Mouse (Mus musculus): ENCODE data around the gene Il31ra.

Gene Il31ra

GRCm38 (mm10) chr13:112560554-112561138, 33.5 kb downstream of the Il31ra start:
- no peak for DNase-seq (ENCODE audit: low spot score)

- no peak for DNase-seq (ENCODE audit: low spot score)
These were observed 37.7 kb downstream of the Il31ra start for GRCm38 (mm10) chr13:112556501-112556900.

DNA sequence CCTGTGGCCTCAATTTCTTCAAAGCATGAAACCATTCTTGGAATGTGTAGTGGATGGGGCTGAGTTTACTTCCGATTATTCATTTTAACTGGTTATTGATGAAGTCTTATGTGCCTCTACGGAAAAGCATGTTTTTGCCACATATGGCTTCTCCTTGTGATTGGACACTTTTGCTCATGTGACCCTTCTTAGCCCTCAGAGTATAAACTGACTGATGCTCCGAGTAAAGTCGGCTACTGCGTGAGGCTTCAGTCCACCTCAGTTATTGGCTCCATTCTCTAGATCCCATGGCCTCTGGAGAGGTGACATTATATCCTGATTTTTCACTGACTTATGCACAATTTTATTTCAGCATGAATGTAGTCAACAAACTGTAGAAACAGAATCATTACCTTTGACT, 40.9 kb downstream of the Il31ra start:
- no peak for DNase-seq (ENCODE audit: low spot score)

- no peak for DNase-seq (ENCODE audit: low spot score)
These were observed 42.3 kb downstream of the Il31ra start for GRCm38 (mm10) chr13:112551641-112552548.

GRCm38 (mm10) chr13:112541223-112541975, 52.8 kb downstream of the Il31ra start:
- no peak for DNase-seq (ENCODE audit: low spot score)

DNA sequence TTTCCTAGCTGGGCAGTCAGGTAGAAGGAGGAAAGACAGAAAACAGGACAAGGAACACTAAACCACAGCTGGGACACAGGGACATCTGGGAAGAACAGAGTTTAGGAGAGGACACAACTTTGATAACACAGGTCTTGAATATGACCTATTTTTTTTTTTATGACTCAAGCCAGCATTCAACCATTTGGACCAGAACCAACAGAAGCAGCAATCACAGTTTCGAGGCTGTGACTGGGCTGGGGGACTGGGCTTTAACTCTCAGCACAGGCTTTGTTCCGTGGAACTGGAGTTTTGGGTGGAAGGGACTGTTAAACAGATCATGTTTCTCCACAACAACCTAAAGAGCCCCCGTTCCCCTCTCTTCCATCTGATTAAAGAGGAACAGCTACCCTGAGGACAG, 53.5 kb downstream of the Il31ra start:
- no peak for DNase-seq (ENCODE audit: low spot score)

- DNase-seq (ENCODE audit: low spot score): no peak
These were observed 57.1 kb downstream of the Il31ra start for GRCm38 (mm10) chr13:112537065-112537464.

DNA sequence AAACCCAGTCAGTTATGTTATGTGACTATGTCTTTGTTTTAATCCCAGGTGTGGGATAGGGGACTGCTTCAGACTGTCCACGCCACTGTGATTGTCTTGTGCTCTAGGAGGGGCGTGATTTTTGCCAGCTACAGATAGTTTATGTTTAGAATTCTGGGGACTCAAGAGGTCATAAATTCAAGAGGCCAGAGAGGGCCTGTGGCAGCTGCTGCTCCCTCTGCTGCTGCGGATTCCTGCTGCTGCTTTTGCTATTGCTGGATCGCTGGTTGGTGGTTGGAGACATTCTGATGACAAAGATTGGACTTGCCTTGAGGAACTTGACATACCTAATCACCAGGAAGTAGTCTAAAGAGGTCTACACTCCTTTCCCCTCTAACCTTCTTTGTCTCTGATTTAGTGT, 57.5 kb downstream of the Il31ra start:
- no peak for DNase-seq (ENCODE audit: low spot score)

GRCm38 (mm10) chr13:112533556-112533955, 60.6 kb downstream of the Il31ra start:
- no peak for DNase-seq (ENCODE audit: low spot score)

DNA sequence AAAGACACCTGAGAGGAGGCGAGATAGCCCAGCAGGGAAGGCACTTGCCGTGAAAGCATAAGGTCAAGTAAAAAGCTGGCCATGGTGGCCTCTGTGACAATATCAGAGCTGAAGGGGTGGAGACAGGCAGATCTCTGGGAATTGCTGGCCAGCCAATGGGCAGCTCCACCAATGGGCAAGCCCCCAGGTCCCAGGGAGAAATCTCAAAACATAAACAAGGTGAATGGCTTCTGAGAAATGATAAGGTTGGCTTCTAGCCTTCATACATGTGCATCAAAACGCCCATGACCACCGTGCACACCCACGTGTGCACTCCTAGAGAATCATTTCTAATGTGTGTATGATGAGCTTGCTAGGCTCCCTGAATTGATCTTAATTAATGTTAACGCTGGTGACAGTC, 61.9 kb downstream of the Il31ra start:
- no peak for DNase-seq (ENCODE audit: low spot score)

DNA sequence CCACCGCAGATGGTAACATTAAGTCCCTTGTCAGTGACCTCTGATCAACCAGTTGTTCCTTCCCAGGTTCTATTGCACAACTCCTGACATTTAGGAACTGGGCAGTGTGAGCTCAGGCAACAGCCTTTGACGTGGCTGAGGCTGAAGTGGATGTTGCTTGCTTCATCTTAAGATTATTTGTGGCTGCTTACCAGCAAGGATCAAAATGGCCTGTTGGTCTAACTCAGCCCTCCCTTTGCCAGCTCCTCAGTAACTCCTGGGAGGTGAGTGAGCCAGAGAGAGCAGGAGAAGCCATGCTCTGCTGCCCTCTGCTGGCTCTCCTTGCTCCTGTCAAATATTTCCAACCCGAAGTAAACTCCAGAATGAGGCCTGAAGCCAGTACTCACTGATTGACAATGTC, 64.3 kb downstream of the Il31ra start:
- DNase-seq (ENCODE audit: low spot score): peak; percentile 83

GRCm38 (mm10) chr13:112527186-112527585, 67.0 kb downstream of the Il31ra start:
- no peak for DNase-seq (ENCODE audit: low spot score)

GRCm38 (mm10) chr13:112523346-112523970, 70.7 kb downstream of the Il31ra start:
- no peak for DNase-seq (ENCODE audit: low spot score)

GRCm38 (mm10) chr13:112522896-112523295, 71.3 kb downstream of the Il31ra start:
- DNase-seq (ENCODE audit: low spot score): no peak

- DNase-seq (ENCODE audit: low spot score): no peak
These were observed 71.9 kb downstream of the Il31ra start for GRCm38 (mm10) chr13:112522261-112522660.

- no peak for DNase-seq (ENCODE audit: low spot score)
These were observed 79.6 kb downstream of the Il31ra start for GRCm38 (mm10) chr13:112514546-112514945.

DNA sequence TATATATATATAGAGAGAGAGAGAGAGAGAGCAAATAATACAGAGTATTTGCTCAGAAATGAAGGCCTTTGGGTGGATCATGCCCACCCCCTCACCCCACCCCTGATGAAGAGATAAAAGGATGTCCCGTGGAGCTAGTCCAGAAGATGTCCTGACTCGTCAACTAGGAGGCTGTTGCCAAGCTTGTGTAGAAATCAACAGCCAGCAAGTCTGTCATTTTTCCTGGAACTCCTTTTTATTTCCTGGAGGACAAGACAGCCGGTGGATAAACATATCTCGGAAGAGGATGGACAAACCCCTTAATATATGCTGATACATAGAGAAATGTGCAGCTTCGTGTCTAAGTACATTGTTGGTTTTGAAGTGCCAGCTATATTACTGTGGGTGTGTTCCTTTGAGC, 81.3 kb downstream of the Il31ra start:
- no peak for DNase-seq (ENCODE audit: low spot score)

- DNase-seq (ENCODE audit: low spot score): no peak
These were observed 82.3 kb downstream of the Il31ra start for GRCm38 (mm10) chr13:112511810-112512209.

GRCm38 (mm10) chr13:112511261-112511660, 82.9 kb downstream of the Il31ra start:
- no peak for DNase-seq (ENCODE audit: low spot score)

GRCm38 (mm10) chr13:112510437-112511212, 83.5 kb downstream of the Il31ra start:
- DNase-seq (ENCODE audit: low spot score): no peak

- DNase-seq (ENCODE audit: low spot score): peak; percentile 87
These were observed 84.7 kb downstream of the Il31ra start for GRCm38 (mm10) chr13:112509465-112509864.

- no peak for DNase-seq (ENCODE audit: low spot score)
These were observed 85.7 kb downstream of the Il31ra start for GRCm38 (mm10) chr13:112508487-112508886.
